Mouse (Mus musculus): Measurements from ENCODE around the gene Epb41l3.

Epb41l3 gene

GRCm38 (mm10) chr17:69177954-69178353 lies 102.5 kb downstream of the Epb41l3 start:
- no peak for ATAC-seq (ENCODE audit: insufficient number of reproducible peaks, low FRiP score, low TSS enrichment)

GRCm38 (mm10) chr17:69180905-69181559 lies 105.5 kb downstream of the Epb41l3 start:
- no peak for ATAC-seq (ENCODE audit: insufficient number of reproducible peaks, low FRiP score, low TSS enrichment)

DNA sequence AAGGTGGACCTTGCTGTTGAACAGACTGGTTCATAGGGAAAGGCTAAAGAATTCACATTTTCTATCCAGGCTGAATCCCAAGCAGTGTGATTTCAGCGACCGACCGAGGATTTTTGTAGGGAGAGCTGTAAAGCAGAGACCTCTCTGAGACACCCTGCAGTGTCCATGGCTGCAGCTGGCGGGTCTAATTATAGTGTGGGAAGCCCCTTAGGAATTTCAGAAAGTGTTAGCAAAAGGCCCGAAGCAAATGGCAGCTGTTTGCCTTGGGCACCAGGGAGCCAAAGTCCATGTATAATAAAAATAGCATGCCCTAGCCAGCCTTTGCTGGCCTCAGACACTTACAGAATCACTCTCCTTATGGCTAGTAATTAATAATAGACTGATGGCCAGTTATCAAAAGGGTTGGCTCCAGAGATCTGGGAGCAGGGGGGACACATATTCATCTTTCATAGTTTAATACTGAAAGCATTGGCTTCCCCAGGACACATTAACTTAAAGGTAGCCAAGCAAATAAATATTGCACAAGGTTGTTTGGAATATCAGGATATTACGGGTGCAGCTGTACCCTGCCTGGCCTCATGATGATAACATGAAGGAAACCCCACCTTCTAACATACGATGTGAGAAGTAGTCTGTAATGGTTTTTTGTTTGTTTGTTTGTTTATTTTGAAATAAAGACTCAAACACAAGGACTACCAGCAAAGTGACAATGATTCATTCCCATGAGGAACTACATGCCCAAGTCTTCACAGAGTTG lies 106.3 kb downstream of the Epb41l3 start:
- no peak for ATAC-seq (ENCODE audit: insufficient number of reproducible peaks, low FRiP score, low TSS enrichment)

- no peak for ATAC-seq (ENCODE audit: insufficient number of reproducible peaks, low FRiP score, low TSS enrichment)
Observed at GRCm38 (mm10) chr17:69187794-69188193, 112.3 kb downstream of the Epb41l3 start.

- ATAC-seq (ENCODE audit: insufficient number of reproducible peaks, low FRiP score, low TSS enrichment) = no peak
Observed at GRCm38 (mm10) chr17:69192863-69193493, 117.5 kb downstream of the Epb41l3 start.

GRCm38 (mm10) chr17:69194599-69194998 lies 119.1 kb downstream of the Epb41l3 start:
- ATAC-seq (ENCODE audit: insufficient number of reproducible peaks, low FRiP score, low TSS enrichment) = no peak

DNA sequence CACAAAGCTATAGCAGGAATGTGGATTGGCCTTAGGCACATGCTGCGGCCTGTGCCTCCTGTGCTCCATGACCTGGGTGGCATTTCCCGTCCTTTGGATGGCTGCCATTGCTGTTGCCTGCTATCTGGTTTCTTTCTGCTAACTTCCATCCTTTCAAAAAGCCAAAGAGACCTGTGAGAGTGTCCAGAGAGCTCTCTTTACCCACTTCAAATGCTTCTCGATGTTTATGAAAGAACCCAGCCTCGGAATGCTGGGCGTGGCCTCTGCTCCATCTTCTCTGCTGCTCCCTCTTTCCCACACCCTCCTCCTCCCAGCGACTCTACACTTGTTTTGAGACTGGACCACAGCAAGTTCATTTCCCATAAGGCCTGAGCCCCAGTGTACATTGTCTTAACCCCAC lies 120.3 kb downstream of the Epb41l3 start:
- ATAC-seq (ENCODE audit: insufficient number of reproducible peaks, low FRiP score, low TSS enrichment) = no peak

DNA sequence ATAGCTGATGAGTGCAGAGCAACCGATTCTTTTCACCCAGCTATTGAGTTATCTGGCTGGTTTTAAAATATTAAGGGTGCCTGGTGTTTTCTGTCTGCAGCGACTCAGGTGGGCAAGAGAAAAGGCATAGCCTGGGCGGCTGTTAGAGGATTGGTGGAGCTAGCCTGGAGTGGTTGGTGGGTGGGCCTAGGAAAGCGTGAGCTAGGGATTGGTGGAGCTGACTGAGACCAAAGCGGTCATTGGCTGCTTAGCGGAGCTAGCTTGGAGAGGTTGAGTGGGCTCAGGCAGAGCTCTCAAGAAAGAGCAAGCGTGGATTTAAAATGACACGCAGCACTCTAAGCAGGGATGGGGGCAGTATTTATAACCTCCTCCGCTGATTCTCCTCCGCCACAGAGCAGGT lies 121.2 kb downstream of the Epb41l3 start:
- ATAC-seq (ENCODE audit: insufficient number of reproducible peaks, low FRiP score, low TSS enrichment) = no peak

DNA sequence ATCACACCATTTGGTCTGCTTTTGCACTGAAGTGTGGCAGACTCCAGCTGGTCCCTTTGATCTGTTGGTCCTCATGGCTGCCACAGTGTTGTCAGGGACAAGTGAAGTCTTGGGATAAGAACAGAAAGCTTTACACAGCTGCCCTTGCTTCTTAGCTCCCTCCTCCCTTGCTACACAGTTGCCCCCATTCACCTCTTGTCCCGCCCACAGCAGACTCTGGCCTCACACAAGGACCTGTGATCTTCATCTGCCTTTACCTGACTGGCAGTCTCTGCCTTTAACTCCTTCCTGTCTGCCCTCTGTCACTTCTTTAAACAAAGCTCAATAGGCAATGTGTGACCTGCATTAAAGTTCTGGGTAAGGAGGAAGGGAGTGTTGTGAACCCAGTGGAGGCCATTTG lies 123.3 kb downstream of the Epb41l3 start:
- no peak for ATAC-seq (ENCODE audit: insufficient number of reproducible peaks, low FRiP score, low TSS enrichment)

GRCm38 (mm10) chr17:69199827-69200226 lies 124.3 kb downstream of the Epb41l3 start:
- ATAC-seq (ENCODE audit: insufficient number of reproducible peaks, low FRiP score, low TSS enrichment) = no peak

- ATAC-seq (ENCODE audit: insufficient number of reproducible peaks, low FRiP score, low TSS enrichment) = no peak
Observed at GRCm38 (mm10) chr17:69200936-69201335, 125.5 kb downstream of the Epb41l3 start.

GRCm38 (mm10) chr17:69205282-69205999 lies 130.0 kb downstream of the Epb41l3 start:
- no peak for ATAC-seq (ENCODE audit: insufficient number of reproducible peaks, low FRiP score, low TSS enrichment)

DNA sequence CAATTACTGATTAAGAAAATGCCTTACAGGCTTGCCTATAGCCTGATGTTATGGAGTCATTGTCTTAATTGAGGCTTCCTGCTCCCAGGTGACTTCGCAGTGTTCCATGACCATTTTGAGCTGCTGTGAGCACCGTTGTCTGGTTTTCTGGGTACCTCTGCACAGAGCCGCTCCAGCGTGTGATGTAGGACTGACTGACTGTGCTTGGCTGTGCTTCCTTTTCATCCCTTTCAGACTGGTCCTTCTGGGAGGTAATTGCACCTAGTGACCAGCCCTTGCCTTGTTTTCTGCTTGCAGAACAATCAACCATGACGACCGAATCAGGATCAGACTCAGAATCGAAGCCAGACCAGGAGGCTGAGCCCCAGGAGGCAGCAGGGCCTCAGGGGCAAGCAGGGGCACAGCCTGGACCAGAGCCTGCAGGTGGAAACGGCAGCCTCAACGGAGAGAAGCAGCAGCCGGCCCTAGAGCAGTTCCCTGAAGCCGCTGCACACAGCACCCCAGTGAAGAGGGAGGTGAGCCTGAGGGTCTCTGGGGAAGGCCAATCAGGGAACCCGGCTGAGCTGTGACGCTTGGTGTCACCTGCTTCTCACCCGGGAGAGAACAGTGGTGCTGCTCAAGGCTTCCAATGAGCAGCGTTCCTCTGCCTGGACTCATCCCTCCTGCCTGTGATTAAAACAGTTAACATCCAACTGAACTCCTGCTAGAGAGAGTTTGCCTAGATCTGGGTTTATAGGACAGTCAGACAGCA lies 132.3 kb downstream of the Epb41l3 start:
- peak; percentile 45; the same call in 1 of the 2 replicates for ATAC-seq (ENCODE audit: insufficient number of reproducible peaks, low FRiP score, low TSS enrichment)

- no peak for ATAC-seq (ENCODE audit: insufficient number of reproducible peaks, low FRiP score, low TSS enrichment)
Observed at GRCm38 (mm10) chr17:69211065-69211464, 135.6 kb downstream of the Epb41l3 start.

- no peak for ATAC-seq (ENCODE audit: insufficient number of reproducible peaks, low FRiP score, low TSS enrichment)
Observed at GRCm38 (mm10) chr17:69216120-69216519, 140.6 kb downstream of the Epb41l3 start.

DNA sequence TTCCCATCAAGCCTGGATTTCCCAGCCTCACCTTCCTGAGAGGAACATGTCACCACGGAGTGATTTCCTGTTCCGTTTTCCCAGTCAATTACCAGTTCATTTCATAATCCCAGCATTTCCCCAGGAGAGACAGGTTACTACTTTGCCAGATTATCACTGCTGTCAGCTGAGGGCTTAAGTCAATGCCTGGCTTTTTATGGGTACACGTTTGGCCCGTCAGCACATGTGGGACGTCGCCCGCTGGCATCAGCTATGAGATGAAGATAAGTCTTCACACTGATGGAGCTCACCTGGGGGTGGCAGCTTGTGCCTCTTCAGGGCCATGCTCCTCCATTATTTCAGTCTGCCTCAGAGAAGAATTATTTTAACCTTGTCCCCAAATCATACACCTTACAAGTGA lies 145.4 kb downstream of the Epb41l3 start:
- ATAC-seq (ENCODE audit: insufficient number of reproducible peaks, low FRiP score, low TSS enrichment) = no peak

- ATAC-seq (ENCODE audit: insufficient number of reproducible peaks, low FRiP score, low TSS enrichment) = no peak
Observed at GRCm38 (mm10) chr17:69221377-69221776, 145.9 kb downstream of the Epb41l3 start.

DNA sequence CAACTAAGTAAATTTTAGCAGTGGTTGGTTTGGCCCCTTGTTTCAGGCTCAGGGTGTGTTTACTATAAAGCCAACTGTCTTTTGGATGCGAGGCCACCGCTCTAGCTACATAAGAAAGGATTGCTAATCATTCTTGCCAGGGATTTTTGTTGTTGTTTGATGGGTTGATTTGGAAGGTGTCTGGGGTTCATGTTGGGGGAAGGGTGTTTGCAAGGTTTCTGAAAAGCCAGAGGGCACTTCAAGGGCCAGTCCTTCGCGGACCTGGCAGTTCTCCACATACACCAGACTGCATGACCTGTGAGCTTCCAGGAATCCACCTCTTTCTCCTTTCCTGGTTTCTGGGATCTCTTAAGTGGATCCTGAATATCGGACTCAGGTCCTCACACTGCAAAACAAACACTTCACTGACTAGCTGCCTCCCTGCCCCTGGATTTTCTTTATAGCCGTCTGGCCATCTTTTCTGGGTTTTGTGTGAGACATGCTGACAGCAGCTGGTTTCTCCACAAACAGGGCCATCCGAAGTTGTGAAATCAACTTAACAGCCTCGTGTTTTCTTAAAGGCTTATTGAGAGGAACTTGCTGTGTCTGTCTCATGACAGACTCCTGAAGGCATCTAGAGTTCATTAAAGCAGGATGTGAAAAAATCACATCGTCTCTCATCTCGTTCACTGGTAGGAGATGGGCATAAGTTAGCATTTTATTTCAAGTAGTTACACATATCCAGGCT lies 146.6 kb downstream of the Epb41l3 start:
- ATAC-seq (ENCODE audit: insufficient number of reproducible peaks, low FRiP score, low TSS enrichment) = no peak

DNA sequence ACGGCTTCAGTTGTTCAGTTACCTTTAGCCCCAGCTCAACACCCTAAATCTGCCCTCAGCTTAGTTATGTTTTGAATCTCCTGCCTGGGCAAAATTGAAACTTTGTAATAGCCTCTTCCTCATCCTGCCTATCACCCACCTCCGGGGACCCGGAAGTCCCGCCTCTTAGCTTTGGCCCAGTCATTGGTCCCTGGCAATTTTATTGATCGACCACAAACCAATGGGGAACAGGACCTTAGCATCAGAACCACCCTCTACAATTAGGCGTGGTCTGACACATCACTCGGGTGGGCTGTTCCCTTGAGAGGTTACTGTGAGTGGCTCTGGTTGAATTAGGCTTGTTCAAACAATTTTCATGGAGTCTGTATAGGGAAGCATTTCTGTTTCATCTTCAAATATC lies 150.5 kb downstream of the Epb41l3 start:
- no peak for ATAC-seq (ENCODE audit: insufficient number of reproducible peaks, low FRiP score, low TSS enrichment)

All from cerebellum, adult (tissue).